Mouse (Mus musculus) hindbrain, embryonic 13.5 days (tissue): ENCODE results near the gene Gdpd4. TPM values are rescaled to one million over a fixed set of nuclear protein-coding genes. Genes with fewer than 3 reads are reported as not detected.
A peak's percentile ranks its signal among the peaks of the same experiment; 100 is the strongest.

Source experiments
- ATAC-seq: fragments of 200-750 bp; cut with Nextera tagmentation; 2 replicates; pipeline ENCODE4 v1.8.0; 2017; ENCODE audit warnings: moderate TSS enrichment; ENCODE audit not compliant: low FRiP score
- H3K27ac ChIP-seq: fragments of 300-500 bp; sonication (generic); 2 replicates; pipeline ENCODE4 v1.5.1; 2015; ENCODE audit warnings: inconsistent platforms, mild to moderate bottlenecking, moderate library complexity
- H3K27me3 ChIP-seq: fragments of 300-500 bp; sonication (generic); 2 replicates; pipeline ENCODE4 v1.6.1; 2015; ENCODE audit warnings: mild to moderate bottlenecking, inconsistent platforms
- H3K36me3 ChIP-seq: fragments of 300-500 bp; sonication (generic); 2 replicates; pipeline ENCODE4 v1.6.1; 2015; ENCODE audit warnings: mild to moderate bottlenecking, inconsistent platforms
- H3K4me1 ChIP-seq: fragments of 300-500 bp; sonication (generic); replicated peaks from 2 replicates; pipeline ENCODE4 v1.6.1; 2015; ENCODE audit warnings: inconsistent platforms
- H3K4me2 ChIP-seq: fragments of 300-500 bp; sonication (generic); 2 replicates; pipeline ENCODE4 v1.6.1; 2015; ENCODE audit warnings: inconsistent platforms, mild to moderate bottlenecking, moderate library complexity
- H3K4me3 ChIP-seq: fragments of 300-500 bp; sonication (generic); 2 replicates; pipeline ENCODE4 v1.5.1; 2015; ENCODE audit warnings: mild to moderate bottlenecking, inconsistent platforms
- H3K9ac ChIP-seq: fragments of 300-500 bp; sonication (generic); 2 replicates; pipeline ENCODE4 v1.6.1; 2015; ENCODE audit warnings: mild to moderate bottlenecking, inconsistent platforms
- H3K9me3 ChIP-seq: fragments of 300-500 bp; sonication (generic); 2 replicates; pipeline ENCODE4 v1.6.1; 2016; ENCODE audit warnings: inconsistent platforms
- WGBS: fragments of 180-500 bp; shearing (Covaris S2); methylation state at CpG from one replicate; pipeline ENCODE4 v1.1.7; 2015; 5-methylcytosine and 5-hydroxymethylcytosine counted together
- polyA plus RNA-seq: library from polyadenylated mRNA; unstranded; fragments of >200 nt; fragmentation: Nextera tagmentation; extraction: Ambion mirVana; gene quantifications from 2 replicates; pipeline ENCODE4 v1.2.1, GENCODE M21; 2015

Gdpd4 gene
- 0.05 TPM in 1 of 2 replicates, not detected in the other for polyA plus RNA-seq

DNA sequence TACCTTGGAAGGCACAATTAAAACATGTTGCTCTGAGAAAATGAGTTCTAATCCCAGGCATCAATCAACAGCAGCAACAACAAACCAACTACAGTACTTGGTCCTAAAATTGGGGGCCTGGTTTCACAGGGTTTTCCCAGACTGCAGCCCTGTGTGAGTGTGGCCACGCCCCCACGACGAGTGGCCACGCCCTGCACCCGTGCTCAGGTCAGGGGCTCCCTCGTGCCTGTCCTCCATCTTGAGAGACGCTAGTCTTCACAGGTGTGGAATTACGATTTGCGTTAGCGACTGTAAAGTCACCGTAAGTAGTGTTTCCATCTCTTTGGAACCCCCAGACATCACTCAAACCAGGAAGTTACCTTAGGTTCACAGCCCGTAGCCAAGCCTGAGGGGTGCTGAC is at the start of gene Gdpd4:
Gdpd4 (plus strand) TSS at position 214 of the 400 bp plus-strand sequence.
- Histone ChIP-seq H3K9ac (no peak within 1 kb of the TSS), H3K4me3 (no peak within 1 kb of the TSS), H3K4me2 (no peak within 1 kb of the TSS), H3K36me3 (no peaks in the 10 kb centered on the region), H3K27ac (no peak within 1 kb of the TSS), H3K27me3 (no peaks in the 10 kb centered on the region), H3K9me3 (no peaks in the 10 kb centered on the region), H3K4me1 (no peaks in the 10 kb centered on the region)
- WGBS: 84% methylated on average over 12 of the region's 12 CpGs
- ATAC-seq: no peak

DNA sequence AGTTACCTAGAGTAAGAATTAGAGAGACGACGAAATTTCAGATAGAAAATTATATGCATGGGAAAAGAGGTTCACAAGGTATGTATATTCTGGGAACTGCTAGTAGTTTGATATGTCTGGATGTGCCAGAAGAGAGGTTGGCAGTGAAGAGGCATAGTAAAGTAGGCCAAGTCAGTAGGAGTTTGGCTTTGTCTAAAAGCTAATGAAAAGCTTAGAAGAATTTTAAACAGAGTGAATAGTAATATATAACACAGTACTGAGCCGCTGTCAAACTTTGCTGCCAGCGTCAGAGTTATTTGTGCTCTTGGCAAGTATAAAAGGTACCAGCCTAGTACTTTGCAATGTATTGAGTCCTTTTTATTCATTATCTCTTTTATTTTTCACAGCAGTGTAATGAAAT is 47.4 kb upstream of the Gdpd4 start:
- peaks cover 18% of the 10 kb centered on the region for H3K36me3 ChIP-seq
- H3K27me3 ChIP-seq: no peaks in the 10 kb centered on the region
- no peak overlapping the region for H3K9ac ChIP-seq
- 86% methylated on average over 4 of the region's 4 CpGs for WGBS
- H3K4me1 ChIP-seq: no peaks in the 10 kb centered on the region
- no peak overlapping the region for H3K4me2 ChIP-seq
- ATAC-seq: no peak
- H3K4me3 ChIP-seq: no peak overlapping the region
- H3K27ac ChIP-seq: no peak overlapping the region
- H3K9me3 ChIP-seq: no peaks in the 10 kb centered on the region

- no peak overlapping the region for H3K4me3 ChIP-seq
- H3K4me2 ChIP-seq: no peak overlapping the region
- ATAC-seq: no peak
- H3K9me3 ChIP-seq: no peaks in the 10 kb centered on the region
- H3K9ac ChIP-seq: no peak overlapping the region
- H3K4me1 ChIP-seq: no peaks in the 10 kb centered on the region
- no peaks in the 10 kb centered on the region for H3K27me3 ChIP-seq
- no peak overlapping the region for H3K27ac ChIP-seq
- H3K36me3 ChIP-seq: peaks cover 13% of the 10 kb centered on the region
Measured at GRCm38 (mm10) chr7:97873317-97873716, 46.4 kb upstream of the Gdpd4 start.

- 88% methylated on average over 7 of the region's 7 CpGs for WGBS
- H3K36me3 ChIP-seq: peaks cover 9% of the 10 kb centered on the region
- no peak overlapping the region for H3K4me3 ChIP-seq
- no peaks in the 10 kb centered on the region for H3K9me3 ChIP-seq
- no peaks in the 10 kb centered on the region for H3K27me3 ChIP-seq
- no peak overlapping the region for H3K9ac ChIP-seq
- no peaks in the 10 kb centered on the region for H3K4me1 ChIP-seq
- no peak overlapping the region for H3K27ac ChIP-seq
- no peak for ATAC-seq
- no peak overlapping the region for H3K4me2 ChIP-seq
Measured at GRCm38 (mm10) chr7:97877846-97878538, 41.8 kb upstream of the Gdpd4 start.

- no peaks in the 10 kb centered on the region for H3K27me3 ChIP-seq
- H3K9me3 ChIP-seq: no peaks in the 10 kb centered on the region
- H3K4me2 ChIP-seq: no peak overlapping the region
- no peaks in the 10 kb centered on the region for H3K4me1 ChIP-seq
- H3K36me3 ChIP-seq: peaks cover 54% of the 10 kb centered on the region
- no peak overlapping the region for H3K9ac ChIP-seq
- H3K4me3 ChIP-seq: no peak overlapping the region
- 87% methylated on average over 3 of the region's 3 CpGs for WGBS
- ATAC-seq: no peak
- H3K27ac ChIP-seq: no peak overlapping the region
Measured at GRCm38 (mm10) chr7:97911646-97912045, 8.1 kb upstream of the Gdpd4 start.

DNA sequence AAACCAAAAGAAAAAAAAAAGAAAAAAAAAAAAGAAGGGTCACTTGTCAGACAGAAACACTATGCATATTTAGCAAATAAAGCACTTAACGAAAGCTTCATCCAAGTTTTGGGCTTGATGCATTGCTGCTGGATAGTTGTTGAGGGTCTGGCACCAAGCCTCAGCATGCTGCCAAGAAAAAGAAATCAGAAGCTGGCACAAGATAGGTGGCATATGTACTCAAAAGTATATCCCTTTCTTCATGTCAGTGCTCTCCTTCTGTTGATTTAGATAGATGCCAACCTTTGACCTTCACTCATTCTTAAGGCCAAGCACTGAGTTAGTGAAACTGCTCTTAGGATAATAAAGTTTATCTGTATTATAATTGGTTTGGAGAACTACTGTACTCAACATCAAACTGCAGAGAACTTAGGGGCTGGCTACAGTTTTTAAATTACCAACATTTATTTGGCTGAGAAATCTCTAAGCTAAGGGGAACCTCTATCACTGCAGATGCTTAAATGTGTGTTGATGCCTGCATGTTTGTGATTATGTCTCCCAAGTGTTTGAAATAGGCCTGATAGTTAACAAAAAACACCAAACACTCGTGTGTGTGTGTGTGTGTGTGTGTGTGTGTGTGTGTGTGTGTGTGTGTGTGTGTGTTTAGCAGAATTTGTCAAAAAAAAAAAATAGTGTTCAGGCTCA is 4.8 kb upstream of the Gdpd4 start:
- no peaks in the 10 kb centered on the region for H3K9me3 ChIP-seq
- peaks cover 27% of the 10 kb centered on the region for H3K36me3 ChIP-seq
- H3K27me3 ChIP-seq: no peaks in the 10 kb centered on the region
- no peak for ATAC-seq
- WGBS: 78% methylated on average over 2 of the region's 2 CpGs
- no peak overlapping the region for H3K4me2 ChIP-seq
- no peak overlapping the region for H3K27ac ChIP-seq
- no peaks in the 10 kb centered on the region for H3K4me1 ChIP-seq
- no peak overlapping the region for H3K4me3 ChIP-seq
- no peak overlapping the region for H3K9ac ChIP-seq

GRCm38 (mm10) chr7:97925819-97926218 is 6.1 kb downstream of the Gdpd4 start:
- ATAC-seq: no peak
- Histone ChIP-seq H3K4me1 (no peaks in the 10 kb centered on the region), H3K9me3 (peaks cover 5% of the 10 kb centered on the region; the same call in 1 of the 2 replicates), H3K27me3 (no peaks in the 10 kb centered on the region), H3K9ac (no peak overlapping the region), H3K27ac (no peak overlapping the region), H3K4me2 (no peak overlapping the region), H3K4me3 (no peak overlapping the region), H3K36me3 (no peaks in the 10 kb centered on the region)
- WGBS: 76% methylated on average over 1 of the region's 1 CpGs

DNA sequence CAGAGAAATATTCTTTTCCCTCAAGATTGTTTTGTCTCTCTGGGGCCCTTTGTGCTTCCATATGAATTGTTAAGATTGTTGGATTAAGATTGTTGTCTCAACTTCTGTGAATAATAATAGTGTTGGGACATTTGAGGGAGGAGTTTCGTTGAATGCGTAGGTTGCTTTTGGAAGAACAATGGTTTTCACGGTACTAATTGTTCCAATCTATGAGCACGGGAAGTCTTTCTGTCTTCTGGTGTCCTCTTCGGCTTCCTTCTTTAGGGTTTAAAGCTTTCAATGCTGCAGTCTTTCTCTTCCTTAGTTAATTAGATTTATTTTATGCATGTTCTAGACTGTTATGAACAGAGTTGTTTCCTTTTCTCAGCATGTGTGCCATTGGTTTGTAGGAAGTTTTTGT is 7.2 kb downstream of the Gdpd4 start:
- Histone ChIP-seq H3K9me3 (peaks cover 10% of the 10 kb centered on the region; the same call in 1 of the 2 replicates), H3K27me3 (no peaks in the 10 kb centered on the region), H3K27ac (no peak overlapping the region), H3K4me2 (no peak overlapping the region), H3K4me3 (no peak overlapping the region), H3K36me3 (no peaks in the 10 kb centered on the region), H3K9ac (no peak overlapping the region), H3K4me1 (no peaks in the 10 kb centered on the region)
- ATAC-seq: no peak
- WGBS: 79% methylated on average over 5 of the region's 5 CpGs

DNA sequence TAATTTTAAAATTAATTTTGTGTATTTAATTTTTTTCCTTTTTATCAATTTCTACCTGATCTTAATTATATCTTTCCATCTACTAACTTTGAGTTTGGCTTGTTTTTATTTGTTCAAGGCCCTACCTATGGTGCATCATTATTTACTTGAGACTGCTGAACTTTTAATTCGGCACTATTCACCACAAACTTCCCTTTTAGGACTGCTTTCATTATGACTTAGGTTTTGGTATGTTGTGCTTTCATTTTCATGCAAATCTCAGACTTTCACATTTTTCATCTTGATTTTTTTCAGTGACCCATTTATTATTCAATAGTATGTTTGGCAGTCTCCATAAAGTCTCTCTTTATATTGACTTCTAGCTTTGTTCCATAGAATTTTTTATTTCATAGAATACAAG is 24.7 kb downstream of the Gdpd4 start:
- Histone ChIP-seq H3K4me2 (no peak overlapping the region), H3K9me3 (no peaks in the 10 kb centered on the region), H3K9ac (no peak overlapping the region), H3K36me3 (no peaks in the 10 kb centered on the region), H3K4me1 (no peaks in the 10 kb centered on the region), H3K4me3 (no peak overlapping the region), H3K27ac (no peak overlapping the region), H3K27me3 (no peaks in the 10 kb centered on the region)
- no peak for ATAC-seq
- WGBS: 97% methylated on average over 1 of the region's 1 CpGs

DNA sequence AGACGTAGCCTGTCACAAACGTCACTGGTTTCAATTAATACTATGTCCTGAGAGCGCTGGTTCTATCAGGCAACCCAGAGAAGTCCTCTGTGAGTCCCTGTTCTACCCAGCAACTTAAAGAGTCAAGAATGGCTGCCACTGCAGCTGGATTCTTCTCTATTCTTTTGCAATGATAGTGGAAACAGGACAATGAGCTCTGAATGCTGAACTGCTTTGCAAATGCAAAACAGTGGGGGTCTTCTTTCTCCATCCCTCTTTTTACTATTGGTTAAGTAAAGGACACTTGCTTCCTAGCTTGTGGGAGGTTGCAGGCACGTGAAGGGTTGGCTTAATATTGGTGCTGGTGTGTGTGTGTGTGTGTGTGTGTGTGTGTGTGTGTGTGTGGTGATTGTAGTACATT is 52.7 kb downstream of the Gdpd4 start:
- no peak overlapping the region for H3K27ac ChIP-seq
- no peaks in the 10 kb centered on the region for H3K27me3 ChIP-seq
- WGBS: 16% methylated on average over 4 of the region's 4 CpGs
- no peak for ATAC-seq
- H3K4me1 ChIP-seq: no peaks in the 10 kb centered on the region
- no peak overlapping the region for H3K9ac ChIP-seq
- H3K4me2 ChIP-seq: no peak overlapping the region
- no peaks in the 10 kb centered on the region for H3K9me3 ChIP-seq
- H3K36me3 ChIP-seq: no peaks in the 10 kb centered on the region
- no peak overlapping the region for H3K4me3 ChIP-seq

GRCm38 (mm10) chr7:97977463-97977862 is 57.7 kb downstream of the Gdpd4 start:
- no peaks in the 10 kb centered on the region for H3K9me3 ChIP-seq
- no peak overlapping the region for H3K4me2 ChIP-seq
- 26% methylated on average over 1 of the region's 1 CpGs for WGBS
- no peak overlapping the region for H3K27ac ChIP-seq
- H3K9ac ChIP-seq: no peak overlapping the region
- ATAC-seq: peak; percentile 75
- H3K4me1 ChIP-seq: no peaks in the 10 kb centered on the region
- no peaks in the 10 kb centered on the region for H3K27me3 ChIP-seq
- H3K36me3 ChIP-seq: no peaks in the 10 kb centered on the region
- H3K4me3 ChIP-seq: no peak overlapping the region

DNA sequence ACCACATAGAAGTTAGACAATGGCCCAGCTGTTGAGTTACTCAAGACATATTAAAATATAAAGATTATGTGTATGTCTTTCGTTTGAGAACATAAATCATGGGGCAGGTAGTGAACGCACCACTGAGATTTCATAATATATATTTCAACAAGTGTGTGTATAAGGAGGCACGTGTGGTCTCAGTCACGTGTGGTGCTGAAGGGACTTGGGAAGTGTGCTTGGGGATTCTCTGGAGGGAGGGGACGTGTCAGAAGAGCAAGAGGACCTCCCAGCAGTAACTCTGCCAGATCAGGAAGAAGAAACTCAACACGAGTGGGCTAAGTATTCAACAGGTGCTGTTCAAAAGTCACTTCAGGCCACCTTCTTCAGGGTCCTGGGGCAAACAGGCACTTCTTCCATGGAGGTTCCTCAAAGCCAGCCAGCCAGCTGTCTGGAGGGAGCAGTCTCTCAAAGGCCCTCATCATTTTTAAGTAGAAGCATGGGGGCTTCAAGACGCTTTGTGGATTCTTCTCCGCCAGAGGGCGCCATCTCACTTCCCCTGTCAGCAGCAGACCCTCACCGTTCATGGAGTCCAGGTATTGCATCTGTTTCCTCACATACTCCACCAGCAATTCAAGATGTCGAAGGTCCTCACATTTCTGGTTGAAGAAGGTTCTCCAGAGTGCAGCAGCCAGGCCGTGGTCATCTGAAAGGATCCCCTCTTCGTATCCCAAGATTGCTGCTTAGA is 64.5 kb downstream of the Gdpd4 start:
- Histone ChIP-seq H3K4me1 (no peaks in the 10 kb centered on the region), H3K9me3 (no peaks in the 10 kb centered on the region), H3K4me3 (no peak overlapping the region), H3K4me2 (no peak overlapping the region), H3K36me3 (no peaks in the 10 kb centered on the region), H3K27ac (no peak overlapping the region), H3K9ac (no peak overlapping the region), H3K27me3 (no peaks in the 10 kb centered on the region)
- 54% methylated on average over 13 of the region's 13 CpGs for WGBS
- no peak for ATAC-seq
